ENCODE assay signal across 16 mouse cellular contexts in the genomic region with DNA sequence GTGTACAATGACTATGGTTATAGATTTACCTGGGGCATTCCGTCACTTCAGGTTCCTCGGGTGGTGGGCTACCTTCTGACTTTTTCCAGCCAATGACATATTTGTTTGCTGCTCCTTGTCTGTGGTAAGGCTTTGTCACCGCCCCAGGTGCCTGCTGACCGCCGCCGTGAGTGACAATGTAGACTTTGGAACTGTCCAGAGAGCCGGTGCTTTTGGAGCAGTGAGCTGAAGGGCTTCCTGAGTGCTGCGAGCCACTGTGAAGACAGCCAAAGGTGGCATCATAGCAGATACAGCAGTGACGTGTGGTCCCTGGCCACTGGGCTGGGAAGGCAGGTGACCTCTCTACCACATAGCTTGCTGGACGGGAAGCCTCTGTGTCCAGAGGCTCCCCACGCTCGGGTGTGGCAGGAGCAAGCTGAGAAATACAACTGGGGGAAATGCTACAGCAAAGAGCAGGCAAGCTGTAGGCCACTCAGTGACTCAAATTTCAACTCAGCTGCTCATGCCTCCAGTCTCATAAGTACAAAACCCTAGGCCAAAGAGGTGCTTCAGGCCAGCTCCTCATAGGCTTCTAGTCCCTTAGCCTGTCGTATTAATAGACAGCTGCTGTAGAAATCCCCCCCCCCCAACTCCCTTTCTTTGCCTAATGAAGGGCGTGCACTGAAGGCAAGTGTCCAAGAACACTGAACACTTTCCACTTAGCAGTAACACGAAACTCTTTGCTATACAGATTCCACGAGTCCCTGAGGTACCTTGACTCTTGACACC.
DNase-seq lines count a peak whose midpoint lies in the region; ATAC-seq lines count a peak whose summit lies in the region.
"Had no signal": no experiment of that assay in that cellular context is flagged by ENCODE, and none has a peak within 500 bp of the region (broad histone marks: within the 10 kb centered on the region; RNA-seq: fewer than 3 reads in every experiment).

No protein-coding gene starts in this region.

- WGBS in lung, embryonic 16.5 days = 69% methylated on average over 16 of the region's 16 CpGs

- H3K9me3 ChIP-seq in lung, embryonic 16.5 days (ENCODE audit: control insufficient read depth, low read length) = no peaks in the 10 kb centered on the region
- H3K9me3 ChIP-seq: megakaryocyte, embryonic 14.5 days; neural tube, embryonic 13.5 days; stomach, embryonic 15.5 days had no signal

- DNase-seq in heart, adult 11 months = peak; percentile 94
- DNase-seq in heart, postnatal 36 days = no peak
- no peak for DNase-seq in lung, postnatal 14 days
- peak; percentile 48 for DNase-seq in heart, postnatal 4 days
- no peak for DNase-seq in left cerebral cortex, postnatal 14 days (ENCODE audit: low spot score in 2 of 2)
- DNase-seq: cerebellum, adult 9-10 months; embryo, embryonic 11 days; thymus, postnatal 25 days had no signal

- intact Hi-C loops in heart, postnatal 36 days (cut with DNase I) = loop anchor here (5.0 kb wide), 1 partner anchor 147 kb away; no protein-coding TSS in a partner anchor
- intact Hi-C loops in left cerebral cortex, postnatal 14 days (cut with DNase I) = no loop called here

- H3K36me3 ChIP-seq in lung, embryonic 16.5 days (ENCODE audit: control insufficient read depth, insufficient read depth, low read length) = peaks cover 24% of the 10 kb centered on the region
- H3K36me3 ChIP-seq: stomach, embryonic 15.5 days had no signal

- peak overlapping the region; percentile 34 for H3K27ac ChIP-seq in lung, embryonic 16.5 days (ENCODE audit: low read length)
- H3K27ac ChIP-seq: hindbrain, postnatal 0 days; kidney, postnatal 0 days; neural tube, embryonic 13.5 days; stomach, embryonic 15.5 days had no signal

- no peak overlapping the region for H3K4me2 ChIP-seq in lung, embryonic 16.5 days (ENCODE audit: low read depth, low read length)
- H3K4me2 ChIP-seq: neural tube, embryonic 13.5 days; stomach, embryonic 15.5 days had no signal

- no peaks in the 10 kb centered on the region for H3K27me3 ChIP-seq in lung, embryonic 16.5 days (ENCODE audit: control insufficient read depth, insufficient read depth, low read depth, low read length)
- H3K27me3 ChIP-seq: neural tube, embryonic 13.5 days; stomach, embryonic 15.5 days had no signal

- peak; percentile 51 for ATAC-seq in lung, embryonic 16.5 days (ENCODE audit: low read depth)
- no peak for ATAC-seq in granulocyte monocyte progenitor cell, adult 5-6 weeks (replicated peaks; ENCODE audit: poor library complexity, severe bottlenecking)
- no peak for ATAC-seq in monocyte, adult 5-6 weeks (replicated peaks; ENCODE audit: insufficient number of reproducible peaks, low FRiP score, low TSS enrichment, poor library complexity, severe bottlenecking)
- ATAC-seq: hindbrain, postnatal 0 days had no signal

- no peak overlapping the region for H3K4me3 ChIP-seq in lung, embryonic 16.5 days (ENCODE audit: low read length)
- H3K4me3 ChIP-seq: megakaryocyte, embryonic 14.5 days; neural tube, embryonic 13.5 days; stomach, embryonic 15.5 days had no signal

- peaks cover 12% of the 10 kb centered on the region for H3K4me1 ChIP-seq in lung, embryonic 16.5 days (replicated peaks; ENCODE audit: control insufficient read depth, insufficient read depth, low read length)
- H3K4me1 ChIP-seq: megakaryocyte, embryonic 14.5 days; neural tube, embryonic 13.5 days had no signal

- H3K9ac ChIP-seq in lung, embryonic 16.5 days (ENCODE audit: low read length) = no peak overlapping the region
- H3K9ac ChIP-seq: neural tube, embryonic 13.5 days; stomach, embryonic 15.5 days had no signal

Comparison
In these comparisons a context has a peak if more than half of its experiments do, and no peak if none do; other contexts are left out.
1. DNase-seq: peak in heart, adult 11 months (single experiment) and heart, postnatal 4 days (single experiment); none in heart, postnatal 36 days (0 of 2), lung, postnatal 14 days (single experiment) and left cerebral cortex, postnatal 14 days (0 of 2).